Mouse (Mus musculus) neural tube, embryonic 13.5 days (tissue): ENCODE results near the gene Uri1. TPM values are rescaled to one million over a fixed set of nuclear protein-coding genes. Genes with fewer than 3 reads are reported as not detected.

ENCODE experiments used
- ATAC-seq: fragments of 200-750 bp; cut with Nextera tagmentation; 2 replicates; pipeline ENCODE4 v1.8.0; 2017; ENCODE audit warnings: low read depth, mild to moderate bottlenecking, moderate TSS enrichment, moderate library complexity
- H3K27ac ChIP-seq: fragments of 300-500 bp; sonication (generic); replicated peaks from 2 replicates; pipeline ENCODE4 v1.5.1; 2015; ENCODE audit warnings: moderate library complexity, mild to moderate bottlenecking, inconsistent platforms
- H3K27me3 ChIP-seq: fragments of 300-500 bp; sonication (generic); 2 replicates; pipeline ENCODE4 v1.6.1; 2015; ENCODE audit warnings: mild to moderate bottlenecking, inconsistent platforms
- H3K36me3 ChIP-seq: fragments of 300-500 bp; sonication (generic); 2 replicates; pipeline ENCODE4 v1.6.1; 2015; ENCODE audit warnings: mild to moderate bottlenecking, inconsistent platforms
- H3K4me1 ChIP-seq: fragments of 300-500 bp; sonication (generic); replicated peaks from 2 replicates; pipeline ENCODE4 v1.6.1; 2015; ENCODE audit warnings: inconsistent platforms
- H3K4me2 ChIP-seq: fragments of 300-500 bp; sonication (generic); 2 replicates; pipeline ENCODE4 v1.6.1; 2015; ENCODE audit warnings: inconsistent platforms, mild to moderate bottlenecking, moderate library complexity
- H3K4me3 ChIP-seq: fragments of 300-500 bp; sonication (generic); 2 replicates; pipeline ENCODE4 v1.5.1; 2015; ENCODE audit warnings: mild to moderate bottlenecking, inconsistent platforms
- H3K9ac ChIP-seq: fragments of 300-500 bp; sonication (generic); 2 replicates; pipeline ENCODE4 v1.6.1; 2015; ENCODE audit warnings: moderate library complexity, mild to moderate bottlenecking, inconsistent platforms
- H3K9me3 ChIP-seq: fragments of 300-500 bp; sonication (generic); 2 replicates; pipeline ENCODE4 v1.6.1; 2016; ENCODE audit warnings: inconsistent platforms
- WGBS: fragments of 180-500 bp; shearing (Covaris S2); methylation state at CpG from one replicate; pipeline ENCODE4 v1.1.7; 2015; 5-methylcytosine and 5-hydroxymethylcytosine counted together
- polyA plus RNA-seq: library from polyadenylated mRNA; unstranded; fragments of >200 nt; fragmentation: Nextera tagmentation; extraction: Ambion mirVana; gene quantifications from 2 replicates; pipeline ENCODE4 v1.2.1, GENCODE M21; 2015

Gene Uri1
- polyA plus RNA-seq, 1 experiment from 2014 or later: 40.8 TPM

DNA sequence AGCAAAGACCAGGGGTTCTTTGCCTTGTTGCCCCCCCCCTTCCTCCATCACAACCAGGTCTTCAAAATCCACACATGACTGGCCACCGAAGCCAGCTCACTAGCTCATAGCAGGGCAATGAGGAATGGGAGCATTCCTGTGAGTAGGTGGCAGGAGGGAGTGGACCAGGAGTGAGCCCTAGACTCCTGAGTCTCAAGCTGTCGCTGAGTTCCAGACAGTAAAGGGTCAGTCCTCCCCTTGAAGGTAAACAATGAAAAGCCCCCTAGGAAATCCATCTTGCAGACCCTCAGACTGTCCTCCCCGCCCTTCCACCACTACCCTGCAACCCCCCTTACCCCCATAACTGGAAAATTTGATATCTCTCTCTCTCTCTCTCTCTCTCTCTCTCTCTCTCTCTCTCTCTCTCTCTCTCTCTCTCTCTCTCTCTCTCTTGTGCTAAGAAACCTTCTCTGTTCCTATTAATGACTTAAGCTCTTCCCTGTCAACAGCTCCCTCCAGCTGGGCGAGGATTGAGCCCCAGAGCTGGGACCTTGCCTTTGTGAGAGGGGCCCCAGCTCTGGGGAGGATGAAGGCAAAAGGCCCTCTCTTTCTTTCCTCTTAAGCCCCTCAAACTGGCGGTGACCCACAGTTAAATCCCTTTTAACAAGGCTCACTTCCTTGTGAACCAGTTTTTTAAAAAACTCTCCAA lies 112.1 kb downstream of the Uri1 start:
- H3K9ac ChIP-seq: no peak overlapping the region
- no peak overlapping the region for H3K4me2 ChIP-seq
- H3K27ac ChIP-seq: no peak overlapping the region
- no peak for ATAC-seq
- H3K9me3 ChIP-seq: no peaks in the 10 kb centered on the region
- H3K4me3 ChIP-seq: no peak overlapping the region
- WGBS: 48% methylated on average over 5 of the region's 5 CpGs
- no peaks in the 10 kb centered on the region for H3K36me3 ChIP-seq
- H3K27me3 ChIP-seq: no peaks in the 10 kb centered on the region
- peaks cover 5% of the 10 kb centered on the region; the same call in 1 of the 2 replicates for H3K4me1 ChIP-seq

DNA sequence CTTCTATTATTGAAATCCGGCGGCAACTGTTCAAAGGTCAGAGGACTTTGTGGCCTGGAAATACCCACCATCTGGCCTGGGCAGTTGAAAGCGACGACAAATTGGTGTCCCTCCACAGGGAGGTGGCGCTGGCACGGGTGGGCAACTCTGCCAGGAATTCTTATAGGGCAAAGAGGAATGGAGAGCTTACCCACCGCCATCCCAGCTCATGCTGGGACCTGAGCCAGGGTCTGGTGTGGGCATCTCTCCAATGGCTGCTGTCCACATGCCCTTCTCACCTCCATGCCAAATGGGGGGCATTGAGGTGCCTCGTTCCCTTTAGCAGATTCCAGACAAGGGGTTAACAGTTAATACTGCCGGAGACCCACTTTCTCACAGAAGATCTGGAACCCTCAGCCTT lies 113.2 kb downstream of the Uri1 start:
- 79% methylated on average over 9 of the region's 9 CpGs for WGBS
- Histone ChIP-seq H3K4me1 (peaks cover 5% of the 10 kb centered on the region; the same call in 1 of the 2 replicates), H3K4me3 (no peak overlapping the region), H3K27ac (no peak overlapping the region), H3K9me3 (no peaks in the 10 kb centered on the region), H3K9ac (no peak overlapping the region), H3K4me2 (no peak overlapping the region), H3K36me3 (no peaks in the 10 kb centered on the region), H3K27me3 (no peaks in the 10 kb centered on the region)
- no peak for ATAC-seq

Other genes with a start within 250 kb of the Uri1 start
- 51.7 and 52.5 TPM in 2 replicates for gene Zfp536, start 249.9 kb downstream of the Uri1 start, polyA plus RNA-seq
- 18.1 and 18.2 TPM in 2 replicates for gene Ccne1, start 84.0 kb upstream of the Uri1 start, polyA plus RNA-seq
- 27.5 and 29.1 TPM in 2 replicates for gene 1600014C10Rik, start 159.7 kb upstream of the Uri1 start, polyA plus RNA-seq
- 0.71 and 0.91 TPM in 2 replicates for gene Plekhf1, start 204.5 kb upstream of the Uri1 start, polyA plus RNA-seq
- 77.6 and 78.3 TPM in 2 replicates for gene Pop4, start 247.9 kb upstream of the Uri1 start, polyA plus RNA-seq